Mouse (Mus musculus): ENCODE measurements around the gene Fam186b. TPM values are rescaled to one million over a fixed set of nuclear protein-coding genes. Genes with fewer than 3 reads are reported as not detected.

Gene Fam186b
- total and polyA plus RNA-seq, 2 experiments: not detected

- no peak overlapping the region for H3K9ac ChIP-seq (ENCODE audit: low read depth, low read length)
- H3K27ac ChIP-seq (replicated peaks; ENCODE audit: insufficient read depth, low read depth, low read length): no peak overlapping the region
- DNase-seq (ENCODE audit: extremely low read depth, low read depth, low spot score): no peak
- TF ChIP-seq CTCF (IDR thresholded peaks at IDR 0.05; ENCODE audit: low read depth, low read length): no peak
- H3K27me3 ChIP-seq (ENCODE audit: control insufficient read depth, insufficient read depth, low read length): no peaks in the 10 kb centered on the region
- H3K36me3 ChIP-seq (ENCODE audit: control insufficient read depth, insufficient read depth, low read length): no peaks in the 10 kb centered on the region
- H3K4me1 ChIP-seq (ENCODE audit: control insufficient read depth, insufficient read depth, low read length): no peaks in the 10 kb centered on the region
- H3K4me3 ChIP-seq (ENCODE audit: insufficient read depth, low read depth, low read length): no peak overlapping the region
- H3K79me2 ChIP-seq (ENCODE audit: control insufficient read depth, insufficient read depth, low read length): no peaks in the 10 kb centered on the region
- WGBS: 52% methylated on average over 2 of the region's 2 CpGs
Observed at GRCm38 (mm10) chr15:99326407-99326806, 30.7 kb upstream of the Fam186b start.

DNA sequence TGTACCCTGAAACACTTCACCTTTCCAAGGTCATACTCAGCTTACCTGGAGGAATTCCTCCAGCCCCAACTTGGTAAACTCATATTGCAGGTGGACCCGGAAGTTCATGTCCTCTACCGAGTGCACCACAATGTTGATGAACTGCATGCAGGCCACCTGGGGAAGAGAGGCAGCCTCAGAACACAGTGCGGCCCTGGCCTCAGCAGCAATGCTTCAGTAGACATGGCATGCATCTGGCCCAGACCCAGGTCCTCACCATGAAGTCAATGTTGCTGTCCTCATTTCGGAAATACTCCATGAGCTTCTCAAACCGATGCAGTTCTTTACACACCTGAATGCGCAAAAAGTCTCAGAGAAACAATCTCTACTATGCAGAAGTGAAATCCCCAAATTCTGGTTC, 29.9 kb upstream of the Fam186b start:
- TF ChIP-seq POLR2A (IDR thresholded peaks at IDR 0.05; ENCODE audit: extremely low read depth, insufficient read depth, low read length): no peak
- TF ChIP-seq CTCF (IDR thresholded peaks at IDR 0.05; ENCODE audit: low read depth, low read length): no peak
- Histone ChIP-seq H3K27ac (replicated peaks; ENCODE audit: insufficient read depth, low read depth, low read length) (no peak overlapping the region), H3K79me2 (ENCODE audit: control insufficient read depth, insufficient read depth, low read length) (no peaks in the 10 kb centered on the region), H3K36me3 (ENCODE audit: control insufficient read depth, insufficient read depth, low read length) (no peaks in the 10 kb centered on the region), H3K4me3 (ENCODE audit: insufficient read depth, low read depth, low read length) (no peak overlapping the region), H3K27me3 (ENCODE audit: control insufficient read depth, insufficient read depth, low read length) (no peaks in the 10 kb centered on the region), H3K4me1 (ENCODE audit: control insufficient read depth, insufficient read depth, low read length) (no peaks in the 10 kb centered on the region), H3K9ac (ENCODE audit: low read depth, low read length) (no peak overlapping the region)
- DNase-seq (ENCODE audit: extremely low read depth, low read depth, low spot score): no peak
- 93% methylated on average over 6 of the region's 6 CpGs for WGBS

- no peak for DNase-seq (ENCODE audit: extremely low read depth, low read depth, low spot score)
- WGBS: 90% methylated on average over 9 of the region's 9 CpGs
Observed at GRCm38 (mm10) chr15:99324151-99324550, 28.5 kb upstream of the Fam186b start.

GRCm38 (mm10) chr15:99320978-99321377, 25.3 kb upstream of the Fam186b start:
- Histone ChIP-seq H3K27me3 (ENCODE audit: control insufficient read depth, insufficient read depth, low read length) (no peaks in the 10 kb centered on the region), H3K36me3 (ENCODE audit: control insufficient read depth, insufficient read depth, low read length) (no peaks in the 10 kb centered on the region), H3K9ac (ENCODE audit: low read depth, low read length) (no peak overlapping the region), H3K79me2 (ENCODE audit: control insufficient read depth, insufficient read depth, low read length) (no peaks in the 10 kb centered on the region), H3K27ac (replicated peaks; ENCODE audit: insufficient read depth, low read depth, low read length) (no peak overlapping the region), H3K4me1 (ENCODE audit: control insufficient read depth, insufficient read depth, low read length) (peaks cover 2% of the 10 kb centered on the region; the same call in 1 of the 2 replicates), H3K4me3 (ENCODE audit: insufficient read depth, low read depth, low read length) (no peak overlapping the region)
- TF ChIP-seq POLR2A (IDR thresholded peaks at IDR 0.05; ENCODE audit: extremely low read depth, insufficient read depth, low read length): no peak
- TF ChIP-seq CTCF (IDR thresholded peaks at IDR 0.05; ENCODE audit: low read depth, low read length): no peak
- no peak for DNase-seq (ENCODE audit: extremely low read depth, low read depth, low spot score)
- WGBS: 84% methylated on average over 9 of the region's 9 CpGs

More at GRCm38 (mm10) chr15:99324151-99324550, 28.5 kb upstream of the Fam186b start:
- TF ChIP-seq POLR2A (IDR thresholded peaks at IDR 0.05; ENCODE audit: extremely low read depth, insufficient read depth, low read length) (no peak), CTCF (IDR thresholded peaks at IDR 0.05; ENCODE audit: low read depth, low read length) (no peak)
- no peaks in the 10 kb centered on the region for H3K79me2 ChIP-seq (ENCODE audit: control insufficient read depth, insufficient read depth, low read length)
- H3K4me1 ChIP-seq (ENCODE audit: control insufficient read depth, insufficient read depth, low read length): peaks cover 2% of the 10 kb centered on the region; the same call in 1 of the 2 replicates
- no peak overlapping the region for H3K27ac ChIP-seq (replicated peaks; ENCODE audit: insufficient read depth, low read depth, low read length)
- H3K27me3 ChIP-seq (ENCODE audit: control insufficient read depth, insufficient read depth, low read length): no peaks in the 10 kb centered on the region
- H3K36me3 ChIP-seq (ENCODE audit: control insufficient read depth, insufficient read depth, low read length): no peaks in the 10 kb centered on the region
- H3K9ac ChIP-seq (ENCODE audit: low read depth, low read length): no peak overlapping the region
- H3K4me3 ChIP-seq (ENCODE audit: insufficient read depth, low read depth, low read length): no peak overlapping the region

DNA sequence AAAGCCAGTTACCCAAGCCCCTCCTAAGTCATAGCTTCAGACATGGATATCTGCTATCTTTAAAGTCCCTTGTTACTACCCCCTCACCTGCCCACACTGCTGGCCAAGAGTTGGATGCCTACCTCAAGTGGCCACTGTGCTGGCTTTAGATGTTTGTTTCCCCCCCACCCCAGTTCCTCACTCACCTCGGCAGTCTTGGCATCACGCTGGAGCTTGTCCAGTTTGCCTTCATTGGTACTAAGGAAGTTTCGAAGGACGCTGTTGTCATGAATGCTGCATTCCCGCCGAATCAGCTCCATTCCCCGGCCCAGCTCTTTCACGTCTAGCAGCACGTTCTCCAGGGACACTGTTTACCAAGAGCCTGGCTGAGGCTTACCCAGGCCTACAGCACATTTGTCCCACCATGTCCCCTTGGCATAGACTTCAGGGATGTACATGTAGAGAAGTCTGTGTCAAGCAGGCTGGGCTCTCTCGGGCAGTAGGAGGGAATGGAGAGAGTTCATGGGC, 24.5 kb upstream of the Fam186b start:
- peaks cover 2% of the 10 kb centered on the region; the same call in 1 of the 2 replicates for H3K4me1 ChIP-seq (ENCODE audit: control insufficient read depth, insufficient read depth, low read length)
- H3K79me2 ChIP-seq (ENCODE audit: control insufficient read depth, insufficient read depth, low read length): no peaks in the 10 kb centered on the region
- TF ChIP-seq POLR2A (IDR thresholded peaks at IDR 0.05; ENCODE audit: extremely low read depth, insufficient read depth, low read length) (no peak), CTCF (IDR thresholded peaks at IDR 0.05; ENCODE audit: low read depth, low read length) (no peak)
- H3K4me3 ChIP-seq (ENCODE audit: insufficient read depth, low read depth, low read length): no peak overlapping the region
- DNase-seq (ENCODE audit: extremely low read depth, low read depth, low spot score): no peak
- no peaks in the 10 kb centered on the region for H3K27me3 ChIP-seq (ENCODE audit: control insufficient read depth, insufficient read depth, low read length)
- H3K36me3 ChIP-seq (ENCODE audit: control insufficient read depth, insufficient read depth, low read length): no peaks in the 10 kb centered on the region
- 0 out of 2 replicates have a peak overlapping the region, but pooled peaks have one; percentile 12 for H3K27ac ChIP-seq (replicated peaks; ENCODE audit: insufficient read depth, low read depth, low read length)
- no peak overlapping the region for H3K9ac ChIP-seq (ENCODE audit: low read depth, low read length)
- WGBS: 73% methylated on average over 10 of the region's 10 CpGs

- TF ChIP-seq CTCF (IDR thresholded peaks at IDR 0.05; ENCODE audit: low read depth, low read length) (no peak), POLR2A (IDR thresholded peaks at IDR 0.05; ENCODE audit: extremely low read depth, insufficient read depth, low read length) (no peak)
- H3K4me1 ChIP-seq (ENCODE audit: control insufficient read depth, insufficient read depth, low read length): peaks cover 2% of the 10 kb centered on the region; the same call in 1 of the 2 replicates
- H3K36me3 ChIP-seq (ENCODE audit: control insufficient read depth, insufficient read depth, low read length): no peaks in the 10 kb centered on the region
- DNase-seq (ENCODE audit: extremely low read depth, low read depth, low spot score): no peak
- H3K79me2 ChIP-seq (ENCODE audit: control insufficient read depth, insufficient read depth, low read length): no peaks in the 10 kb centered on the region
- H3K27ac ChIP-seq (replicated peaks; ENCODE audit: insufficient read depth, low read depth, low read length): peak overlapping the region; percentile 10; the same call in 1 of the 2 replicates
- no peaks in the 10 kb centered on the region for H3K27me3 ChIP-seq (ENCODE audit: control insufficient read depth, insufficient read depth, low read length)
- 76% methylated on average over 3 of the region's 3 CpGs for WGBS
- no peak overlapping the region for H3K4me3 ChIP-seq (ENCODE audit: insufficient read depth, low read depth, low read length)
- H3K9ac ChIP-seq (ENCODE audit: low read depth, low read length): no peak overlapping the region
Observed at GRCm38 (mm10) chr15:99319411-99319871, 23.8 kb upstream of the Fam186b start.
